Mouse (Mus musculus): ENCODE data around the gene Ppp6r1.
"Not testable (repeated sequence)": the region's sequence is repeated elsewhere in the genome, so short reads cannot be mapped to it uniquely, and the experiment has no call there.

Ppp6r1 gene

DNA sequence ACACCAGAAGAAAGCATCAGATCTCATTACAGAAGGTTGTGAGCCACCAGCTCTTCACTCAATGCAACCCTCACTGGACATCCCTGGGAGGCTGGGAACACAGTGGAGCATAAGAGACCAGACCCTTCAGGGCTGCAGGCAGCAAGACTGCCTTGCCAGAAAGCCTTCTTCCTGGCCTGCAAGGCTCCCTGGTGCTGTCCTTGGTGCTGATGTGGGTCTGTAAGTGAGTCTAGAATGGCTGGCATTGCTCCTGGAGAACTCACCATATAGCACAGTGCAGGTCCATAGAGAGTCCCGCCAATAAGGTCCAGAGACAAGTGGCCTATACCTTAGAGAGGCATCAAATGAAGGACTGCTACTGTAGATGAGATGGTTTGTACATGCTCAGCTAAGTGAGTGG lies 38.8 kb downstream of the Ppp6r1 start:
- DNase-seq (ENCODE audit: low read depth, low spot score) = peak; percentile 65

GRCm38 (mm10) chr7:4613740-4614403 lies 44.9 kb downstream of the Ppp6r1 start:
- peak; percentile 68 for DNase-seq (ENCODE audit: low read depth, low spot score)

- DNase-seq (ENCODE audit: low read depth, low spot score) = no peak
These were observed 45.9 kb downstream of the Ppp6r1 start for GRCm38 (mm10) chr7:4612956-4613355.

DNA sequence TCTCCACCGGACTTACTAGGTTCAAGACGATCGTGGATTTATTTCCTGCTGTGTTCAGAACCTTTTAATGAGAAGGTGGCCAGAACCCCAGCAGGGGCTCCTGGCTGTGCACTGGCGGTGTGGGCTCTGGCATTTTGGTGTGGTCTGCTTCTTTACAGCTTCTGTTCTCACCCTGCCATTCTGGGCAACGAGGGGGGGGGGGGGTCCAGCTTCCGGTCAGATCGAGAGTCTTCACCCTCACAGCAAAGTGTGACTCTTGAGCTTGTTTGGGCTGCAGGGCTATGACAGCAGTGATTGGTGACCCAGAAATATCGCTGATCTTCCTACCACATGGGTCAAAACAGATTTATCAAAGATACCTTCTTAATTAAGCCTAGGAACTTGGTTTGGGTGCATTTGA lies 46.4 kb downstream of the Ppp6r1 start:
- DNase-seq (ENCODE audit: low read depth, low spot score) = no peak

- no peak for DNase-seq (ENCODE audit: low read depth, low spot score)
These were observed 46.9 kb downstream of the Ppp6r1 start for GRCm38 (mm10) chr7:4611921-4612341.

GRCm38 (mm10) chr7:4611511-4611910 lies 47.3 kb downstream of the Ppp6r1 start:
- DNase-seq (ENCODE audit: low read depth, low spot score) = no peak

DNA sequence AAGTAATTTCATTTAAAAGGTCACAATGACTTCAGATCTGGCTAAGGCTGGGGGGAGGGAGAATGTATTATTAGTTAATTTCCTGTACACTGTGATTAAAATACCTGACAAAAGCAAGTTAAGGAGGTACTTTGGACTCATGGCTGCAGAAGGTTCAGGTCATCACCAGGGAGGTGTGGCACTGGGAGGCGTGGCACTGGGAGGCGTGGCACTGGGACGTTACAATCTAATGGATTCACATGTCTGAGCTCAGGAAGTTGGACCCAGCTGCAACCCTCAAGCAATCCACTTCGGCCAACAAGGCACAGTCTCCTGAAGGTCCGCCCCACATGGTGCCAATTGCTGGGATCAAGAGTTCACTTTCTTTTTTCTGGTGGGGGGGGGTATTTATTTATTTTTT lies 50.8 kb downstream of the Ppp6r1 start:
- no peak for DNase-seq (ENCODE audit: low read depth, low spot score)

DNA sequence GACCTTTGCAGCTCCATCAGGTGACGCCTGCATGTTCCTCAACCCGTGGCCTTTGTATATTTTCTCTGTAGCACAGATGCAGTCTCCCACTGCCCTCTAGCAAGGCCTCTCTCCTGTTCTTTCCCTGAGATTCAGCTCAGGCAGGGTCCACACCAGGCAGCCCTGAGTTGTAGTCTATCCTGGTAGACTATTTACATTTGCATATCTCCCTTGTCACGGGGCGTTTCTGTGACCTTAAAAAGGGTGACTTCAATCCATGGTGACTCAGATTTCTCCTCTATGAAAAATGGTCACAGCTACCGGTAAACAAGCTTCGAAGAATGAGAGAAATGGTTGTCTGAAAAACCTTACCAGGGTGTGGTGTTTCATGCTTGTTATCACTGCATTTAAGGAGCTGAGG lies 54.9 kb downstream of the Ppp6r1 start, which contains the start of gene Ptprh:
Ptprh (minus strand) TSS at position 169 of the 400 bp plus-strand sequence.
- DNase-seq (ENCODE audit: low read depth, low spot score) = no peak

GRCm38 (mm10) chr7:4602969-4603368 lies 55.9 kb downstream of the Ppp6r1 start:
- DNase-seq (ENCODE audit: low read depth, low spot score) = no peak

DNA sequence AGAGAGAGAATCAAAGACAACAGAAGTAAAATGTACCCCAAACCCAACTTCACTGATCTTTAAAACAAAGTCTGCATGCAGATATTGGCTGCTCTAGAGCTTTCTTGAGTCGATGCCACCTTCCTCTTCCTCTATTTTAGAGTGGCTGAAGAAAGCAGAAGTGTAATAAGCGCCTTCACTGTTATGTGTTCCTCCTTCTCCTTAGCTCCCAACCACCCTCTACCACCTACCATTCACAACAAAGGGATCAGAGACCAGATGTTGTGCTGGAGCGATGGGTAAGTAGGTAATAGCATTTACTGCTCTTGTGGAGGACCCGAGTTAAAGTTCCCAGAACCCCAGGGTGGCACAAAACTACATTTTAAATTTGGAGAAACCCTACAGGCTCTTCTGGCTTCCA lies 61.8 kb downstream of the Ppp6r1 start:
- DNase-seq (ENCODE audit: low read depth, low spot score) = not testable (repeated sequence)

Data from CD4-positive, CD25-positive, alpha-beta regulatory T cell, adult 2 months (primary cell).